Mouse (Mus musculus): ENCODE results near the gene Eln. TPM values are rescaled to one million over a fixed set of nuclear protein-coding genes. Genes with fewer than 3 reads are reported as not detected.

Gene Eln
- polyA plus RNA-seq, 1 experiment from 2014 or later, result 6.4 TPM

Other genes starting within 250 kb of the Eln start
- 11.9 and 12.6 TPM in 2 replicates for gene Clip2, start 194.9 kb downstream of the Eln start, polyA plus RNA-seq (2015; fragmentation: Nextera tagmentation; extraction: Ambion mirVana)
- 0.31 and 0.85 TPM in 2 replicates for gene Syna, start 187.2 kb downstream of the Eln start, polyA plus RNA-seq (2015; fragmentation: Nextera tagmentation; extraction: Ambion mirVana)
- gene Rfc2, start 166.0 kb downstream of the Eln start, polyA plus RNA-seq (2015; fragmentation: Nextera tagmentation; extraction: Ambion mirVana), result 184 and 214 TPM in 2 replicates
- 4.9 and 6.2 TPM in 2 replicates for gene Lat2, start 132.3 kb downstream of the Eln start, polyA plus RNA-seq (2015; fragmentation: Nextera tagmentation; extraction: Ambion mirVana)
- 338 and 355 TPM in 2 replicates for gene Eif4h, start 107.8 kb downstream of the Eln start, polyA plus RNA-seq (2015; fragmentation: Nextera tagmentation; extraction: Ambion mirVana)
- 20.3 and 21.3 TPM in 2 replicates for gene Limk1, start 58.7 kb downstream of the Eln start, polyA plus RNA-seq (2015; fragmentation: Nextera tagmentation; extraction: Ambion mirVana)
- not detected in 2 replicates for gene Tmem270, start 159.4 kb upstream of the Eln start, polyA plus RNA-seq (2015; fragmentation: Nextera tagmentation; extraction: Ambion mirVana)
- 0.29 and 0.49 TPM in 2 replicates for gene Cldn13, start 168.2 kb upstream of the Eln start, polyA plus RNA-seq (2015; fragmentation: Nextera tagmentation; extraction: Ambion mirVana)
- gene Mettl27, start 185.0 kb upstream of the Eln start, polyA plus RNA-seq (2015; fragmentation: Nextera tagmentation; extraction: Ambion mirVana), result 8.8 and 9.0 TPM in 2 replicates
- gene Cldn4, start 199.6 kb upstream of the Eln start, polyA plus RNA-seq (2015; fragmentation: Nextera tagmentation; extraction: Ambion mirVana), result 0.38 and 0.85 TPM in 2 replicates
- gene Cldn3, start 238.9 kb upstream of the Eln start, polyA plus RNA-seq (2015; fragmentation: Nextera tagmentation; extraction: Ambion mirVana), result 0.81 and 2.4 TPM in 2 replicates